Mouse (Mus musculus) olfactory bulb, adult 2 months (tissue): ENCODE measurements around the gene Ifitm10. TPM values are rescaled to one million over a fixed set of nuclear protein-coding genes. Genes with fewer than 3 reads are reported as not detected.
A peak's percentile ranks its signal among the peaks of the same experiment; 100 is the strongest.

ENCODE experiments used
- H3K27ac ChIP-seq: fragments of 200-500 bp; 2 replicates; pipeline ENCODE4 v1.5.1; 2012; ENCODE audit warnings: low read depth, low read length; ENCODE audit not compliant: insufficient read depth
- H3K4me1 ChIP-seq: fragments of 200-500 bp; 2 replicates; pipeline ENCODE4 v1.6.1; 2012; ENCODE audit warnings: low read length; ENCODE audit not compliant: control insufficient read depth, insufficient read depth
- H3K4me3 ChIP-seq: fragments of 200-500 bp; 2 replicates; pipeline ENCODE4 v1.5.1; 2012; ENCODE audit warnings: mild to moderate bottlenecking, low read depth, low read length, moderate library complexity; ENCODE audit not compliant: insufficient read depth
- CTCF ChIP-seq: fragments of 200-500 bp; IDR thresholded peaks from 2 replicates; pipeline ENCODE4 v1.5.1; 2012; ENCODE audit warnings: low read depth, mild to moderate bottlenecking, low read length, moderate library complexity; ENCODE audit not compliant: insufficient read depth
- POLR2A ChIP-seq: fragments of 200-500 bp; IDR thresholded peaks from 2 replicates; pipeline ENCODE4 v1.6.1; 2012; ENCODE audit warnings: mild to moderate bottlenecking, low read depth, low read length, moderate library complexity; ENCODE audit not compliant: insufficient read depth
- WGBS: fragments of 180-500 bp; shearing (Covaris S2); methylation state at CpG from one replicate; pipeline ENCODE4 v1.1.7; 2018; 5-methylcytosine and 5-hydroxymethylcytosine counted together
- polyA plus RNA-seq: library from polyadenylated mRNA; stranded (reverse); fragments of >200 nt; gene quantifications from 2 replicates; pipeline ENCODE4 v1.2.4, GENCODE M21; 2012; ENCODE audit warnings: low replicate concordance; ENCODE audit not compliant: missing spikeins, insufficient read depth, insufficient read length

Gene Ifitm10
- polyA plus RNA-seq, 1 experiment: not detected

DNA sequence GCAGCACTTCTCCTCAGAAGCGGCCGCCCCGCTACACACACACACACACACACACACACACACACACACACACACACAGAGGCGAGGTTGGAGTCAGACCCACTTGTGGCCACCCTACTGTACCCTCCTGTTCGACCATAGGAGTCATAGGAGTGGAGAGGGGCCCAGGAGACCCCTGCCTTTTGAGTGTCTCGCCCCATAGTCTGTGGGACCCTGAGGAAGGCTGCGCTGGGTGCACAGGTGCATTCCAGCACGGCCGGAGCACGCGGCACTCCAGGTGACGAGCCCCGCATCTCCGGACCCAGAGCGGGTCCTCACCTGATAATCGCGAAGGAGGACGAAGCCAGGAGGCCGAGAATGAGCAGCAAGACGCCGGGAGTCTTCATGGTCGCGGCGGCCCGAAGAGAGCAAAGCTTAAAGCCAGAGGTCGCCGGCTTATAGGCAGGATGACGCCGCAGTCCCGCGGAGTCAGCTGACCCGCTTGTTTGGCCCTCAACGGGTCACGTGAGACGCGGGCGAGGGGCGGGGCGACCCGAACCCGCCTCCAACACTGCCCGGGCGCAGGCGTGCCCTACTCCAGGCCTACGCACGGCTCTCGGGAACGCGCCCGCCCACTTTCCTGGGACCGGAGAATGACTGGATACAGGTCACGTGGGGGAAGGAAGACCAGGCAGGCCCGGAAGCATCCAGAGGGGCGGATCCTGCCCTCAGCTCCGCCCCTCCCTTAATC lies 14.0 kb upstream of the Ifitm10 start, which contains the start of gene Ctsd:
Gene Ctsd (minus strand): TSS at position 620 of the 730 bp plus-strand sequence.
- H3K4me3 ChIP-seq: peak within 1 kb of the TSS; percentile 91
- H3K27ac ChIP-seq: peak within 1 kb of the TSS; percentile 67
- H3K4me1 ChIP-seq: peaks cover 19% of the 10 kb centered on the region
- under 1% methylated on average over 55 of the region's 55 CpGs for WGBS
- TF ChIP-seq CTCF (no peak), POLR2A (peak; percentile 62)

DNA sequence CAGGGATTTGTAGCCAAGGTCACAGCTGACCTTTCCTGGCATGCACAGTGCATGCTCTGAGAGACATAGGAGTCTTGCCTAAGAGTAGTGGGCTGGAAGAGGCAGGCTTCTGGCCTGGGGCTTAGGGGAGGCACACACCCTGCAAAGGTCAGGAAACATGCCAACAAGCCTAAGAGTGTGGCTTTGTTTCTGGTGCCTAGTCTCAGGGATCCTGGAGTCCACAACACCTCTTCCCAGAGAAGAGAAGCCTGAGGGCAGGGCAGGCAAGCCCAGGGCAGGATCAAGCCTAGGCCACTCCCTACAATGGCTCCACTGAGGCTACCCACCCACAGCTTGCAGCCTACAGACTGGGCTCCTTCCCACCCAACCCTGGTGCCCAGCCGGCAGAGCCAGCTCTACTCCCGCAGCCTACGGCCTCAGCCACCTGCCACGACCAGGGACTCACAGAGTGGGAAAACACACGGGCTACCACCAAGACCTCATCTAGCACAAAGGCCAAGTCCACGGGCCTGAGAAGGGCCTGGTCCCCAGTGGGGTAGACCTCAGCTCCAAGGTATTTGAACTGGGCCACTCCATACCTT lies 13.2 kb upstream of the Ifitm10 start:
- peaks cover 22% of the 10 kb centered on the region for H3K4me1 ChIP-seq
- 32% methylated on average over 6 of the region's 6 CpGs for WGBS

DNA sequence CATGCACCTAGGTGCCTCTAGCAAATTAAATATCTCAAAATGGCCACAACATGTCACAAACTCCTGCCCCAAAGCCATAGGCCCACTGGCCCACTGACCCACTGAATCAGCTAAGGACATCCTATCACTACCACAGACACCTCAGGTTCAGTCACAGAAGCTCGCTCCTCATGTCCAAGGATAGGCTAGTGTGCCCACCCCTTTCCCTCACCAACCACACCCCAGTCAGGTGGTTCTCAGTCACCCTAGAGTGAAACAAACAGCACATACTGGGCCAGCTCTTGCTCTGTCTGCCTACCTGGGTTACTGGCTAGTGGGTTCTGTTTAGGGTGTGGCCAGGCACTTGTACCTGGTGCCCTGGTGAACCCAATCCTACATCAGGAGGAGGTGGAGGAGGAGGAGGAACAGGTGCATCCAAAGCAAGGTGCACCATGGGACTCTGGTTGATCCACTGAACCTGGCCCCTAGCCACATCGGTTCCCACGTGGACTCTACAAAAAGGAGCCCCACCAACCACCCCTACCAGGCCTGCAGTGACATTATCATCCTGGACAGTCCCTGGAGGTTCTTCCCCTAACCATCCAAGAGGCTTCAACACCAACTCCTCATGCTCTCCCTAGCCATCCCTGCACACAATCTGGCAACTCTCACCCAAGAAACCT lies 12.3 kb upstream of the Ifitm10 start:
- H3K27ac ChIP-seq: no peak overlapping the region
- WGBS: 77% methylated on average over 3 of the region's 3 CpGs
- no peak for TF ChIP-seq POLR2A
- TF ChIP-seq CTCF: no peak
- peak overlapping the region; percentile 91; the same call in 1 of the 2 replicates for H3K4me3 ChIP-seq
- peaks cover 22% of the 10 kb centered on the region for H3K4me1 ChIP-seq

More for the DNA sequence above, 13.2 kb upstream of the Ifitm10 start:
- TF ChIP-seq CTCF (no peak), POLR2A (no peak)
- H3K27ac ChIP-seq: peak overlapping the region; percentile 67; the same call in 1 of the 2 replicates
- peak overlapping the region; percentile 91 for H3K4me3 ChIP-seq

DNA sequence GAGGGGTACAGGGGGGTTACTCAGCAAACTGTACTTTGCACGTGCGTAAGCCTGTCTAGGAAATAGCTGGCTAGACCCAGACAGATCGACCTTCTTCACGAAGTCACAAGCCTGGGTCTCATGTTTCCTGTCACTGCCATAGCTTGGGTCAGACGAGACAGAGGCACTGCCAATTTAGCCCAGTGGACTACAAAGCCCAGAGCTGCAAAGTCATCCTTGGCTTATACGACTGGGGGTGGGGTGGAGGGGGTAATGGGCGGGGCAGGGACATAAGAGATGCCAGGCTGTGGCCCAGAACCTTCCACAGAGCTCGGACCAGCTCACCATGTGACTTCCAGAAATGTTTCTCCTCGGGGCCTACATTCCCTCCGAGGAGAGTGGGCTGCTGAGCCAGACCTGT lies 10.8 kb upstream of the Ifitm10 start:
- no peak overlapping the region for H3K27ac ChIP-seq
- TF ChIP-seq POLR2A (no peak), CTCF (no peak)
- no peak overlapping the region for H3K4me3 ChIP-seq
- WGBS: 86% methylated on average over 10 of the region's 10 CpGs
- peaks cover 22% of the 10 kb centered on the region for H3K4me1 ChIP-seq

DNA sequence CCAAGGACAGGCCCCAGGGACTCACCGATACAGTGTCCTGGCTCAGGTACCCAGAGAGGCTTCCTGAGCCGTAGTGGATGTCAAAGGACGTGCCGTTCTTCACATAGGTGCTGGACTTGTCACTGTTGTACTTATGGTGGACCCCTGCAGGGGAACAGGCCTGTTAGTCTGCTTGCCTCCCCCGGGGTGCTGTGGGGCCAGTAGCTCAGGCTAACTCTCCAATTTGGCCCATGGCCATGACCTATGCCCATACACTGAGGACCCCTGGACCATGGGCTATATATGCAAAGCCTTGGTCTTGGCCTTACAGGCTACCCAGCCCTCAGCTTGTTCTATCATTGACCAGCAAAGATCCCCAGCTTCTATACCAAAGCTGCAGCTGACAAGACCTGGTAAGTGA lies 9.0 kb upstream of the Ifitm10 start, which contains the start of gene Gm49369:
Gene Gm49369 (minus strand): TSS at position 101 of the 400 bp plus-strand sequence.
- TF ChIP-seq CTCF (no peak), POLR2A (no peak)
- H3K27ac ChIP-seq: no peak within 1 kb of the TSS
- peaks cover 22% of the 10 kb centered on the region for H3K4me1 ChIP-seq
- 94% methylated on average over 5 of the region's 5 CpGs for WGBS
- no peak within 1 kb of the TSS for H3K4me3 ChIP-seq

DNA sequence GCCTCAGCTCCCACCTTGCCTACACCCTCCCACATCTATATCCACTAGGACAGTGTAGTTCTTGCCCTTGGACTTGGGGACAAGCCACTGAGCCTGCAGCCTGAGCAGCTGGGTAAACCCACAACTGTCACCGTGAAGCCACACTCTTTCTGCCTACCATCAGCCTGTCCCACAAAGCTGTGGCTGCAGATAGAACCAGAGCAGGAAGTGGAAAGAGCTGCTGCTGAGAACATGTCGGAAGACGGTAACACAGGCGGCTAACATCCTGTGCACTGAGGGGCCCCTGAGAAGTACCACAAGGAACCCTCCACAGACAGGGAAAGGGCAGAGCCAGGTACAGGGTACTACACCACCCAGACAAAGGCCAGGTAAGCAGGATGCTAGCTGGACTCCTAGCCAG lies 7.6 kb upstream of the Ifitm10 start:
- H3K27ac ChIP-seq: no peak overlapping the region
- WGBS: 89% methylated on average over 4 of the region's 4 CpGs
- TF ChIP-seq POLR2A (no peak), CTCF (no peak)
- peaks cover 12% of the 10 kb centered on the region for H3K4me1 ChIP-seq
- H3K4me3 ChIP-seq: no peak overlapping the region

DNA sequence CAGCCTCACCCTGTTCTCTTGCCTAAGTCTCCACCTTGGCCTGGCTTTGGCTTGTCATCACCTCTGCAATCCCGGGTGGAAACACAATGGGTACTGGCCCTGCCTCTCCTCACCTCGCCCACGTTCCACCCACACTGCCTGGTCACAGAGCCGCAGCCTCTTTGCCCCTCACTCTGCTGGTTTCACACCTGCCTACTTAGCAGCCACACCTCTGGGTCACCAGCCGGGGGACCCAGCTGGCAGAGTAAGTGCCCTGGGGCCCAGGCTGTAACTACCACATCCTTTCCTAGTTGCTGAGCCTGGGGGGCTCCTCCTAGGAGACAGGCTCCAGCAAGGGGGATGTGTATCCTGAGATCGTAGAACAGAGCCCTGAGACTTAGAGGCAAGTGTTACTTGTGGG lies 5.6 kb upstream of the Ifitm10 start:
- TF ChIP-seq CTCF: no peak
- TF ChIP-seq POLR2A: no peak
- Histone ChIP-seq H3K27ac (no peak overlapping the region), H3K4me3 (no peak overlapping the region), H3K4me1 (peaks cover 16% of the 10 kb centered on the region)
- 84% methylated on average over 6 of the region's 6 CpGs for WGBS

DNA sequence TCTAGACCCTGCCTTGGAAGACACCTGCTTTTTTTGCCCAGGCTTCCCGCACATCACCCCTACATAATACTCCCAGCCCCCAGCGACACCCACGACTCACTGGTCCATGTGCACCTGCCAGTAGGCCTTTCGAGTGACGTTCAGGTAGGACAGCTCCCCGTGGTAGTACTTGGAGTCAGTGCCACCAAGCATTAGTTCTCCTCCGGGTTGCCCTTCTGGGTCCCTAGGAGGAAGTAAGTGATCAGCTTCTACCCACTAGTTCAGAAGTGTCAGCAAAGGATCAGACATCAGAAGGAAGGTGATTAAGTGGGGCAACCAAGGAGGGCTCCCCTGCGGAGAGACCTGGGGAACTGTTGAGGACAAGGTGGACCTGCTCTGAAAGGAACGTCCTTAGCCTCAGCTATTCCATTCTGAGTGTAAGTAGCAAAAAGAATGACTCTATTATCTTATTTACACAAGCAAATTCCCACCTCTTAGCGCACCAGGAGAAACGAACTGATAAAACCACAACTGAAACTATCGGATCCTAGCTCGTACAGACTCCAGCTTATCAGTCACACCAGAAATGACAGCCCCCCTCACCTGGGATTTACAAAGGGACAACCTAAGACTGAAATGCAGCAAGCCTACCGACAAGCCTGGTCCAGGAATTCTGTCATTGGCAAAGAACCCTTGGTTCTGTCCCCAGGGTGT lies 3.8 kb upstream of the Ifitm10 start:
- Histone ChIP-seq H3K27ac (no peak overlapping the region), H3K4me3 (no peak overlapping the region), H3K4me1 (peaks cover 33% of the 10 kb centered on the region)
- 92% methylated on average over 14 of the region's 14 CpGs for WGBS
- no peak for TF ChIP-seq POLR2A
- TF ChIP-seq CTCF: no peak
